Mouse (Mus musculus) megakaryocyte, embryonic 14.5 days (primary cell): Measurements from ENCODE around the gene Scn10a.

Experiments
- FLI1 ChIP-seq: IDR thresholded peaks from 2 replicates; pipeline ENCODE4 v1.6.1; 2012; ENCODE audit warnings: low read length, inconsistent platforms, mixed read lengths
- GATA1 ChIP-seq: IDR thresholded peaks from 3 replicates; pipeline ENCODE4 v1.6.1; 2012; ENCODE audit warnings: mixed read lengths, low read length, inconsistent platforms, borderline replicate concordance

DNA sequence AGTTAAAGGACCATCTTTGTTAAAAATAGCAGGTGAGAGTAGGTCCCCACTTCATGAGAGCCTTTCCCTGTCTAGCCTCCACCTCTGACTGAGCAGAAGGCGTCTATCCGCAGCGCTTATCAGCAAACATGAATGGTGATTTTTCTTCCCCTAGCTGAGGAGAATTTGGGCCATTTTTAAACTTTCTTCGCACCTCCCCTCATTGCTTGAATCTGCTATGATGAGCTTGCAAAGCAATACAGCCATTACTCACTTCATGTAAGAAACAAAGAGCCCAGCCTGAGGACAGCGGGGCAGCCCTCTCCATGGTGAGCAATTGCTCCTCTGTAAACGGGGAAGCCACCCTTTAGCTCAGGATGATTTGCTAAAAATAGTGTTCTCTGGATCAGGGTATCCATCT, 154.3 kb downstream of the Scn10a start:
- TF ChIP-seq GATA1: no peak
- TF ChIP-seq FLI1: no peak
